Mouse (Mus musculus): ENCODE measurements around the gene Arhgap40. TPM values are rescaled to one million over a fixed set of nuclear protein-coding genes. Genes with fewer than 3 reads are reported as not detected.

Arhgap40 gene
- total and polyA plus RNA-seq, 2 experiments from 2014 or later: 0.42 TPM; not detected in 1

DNA sequence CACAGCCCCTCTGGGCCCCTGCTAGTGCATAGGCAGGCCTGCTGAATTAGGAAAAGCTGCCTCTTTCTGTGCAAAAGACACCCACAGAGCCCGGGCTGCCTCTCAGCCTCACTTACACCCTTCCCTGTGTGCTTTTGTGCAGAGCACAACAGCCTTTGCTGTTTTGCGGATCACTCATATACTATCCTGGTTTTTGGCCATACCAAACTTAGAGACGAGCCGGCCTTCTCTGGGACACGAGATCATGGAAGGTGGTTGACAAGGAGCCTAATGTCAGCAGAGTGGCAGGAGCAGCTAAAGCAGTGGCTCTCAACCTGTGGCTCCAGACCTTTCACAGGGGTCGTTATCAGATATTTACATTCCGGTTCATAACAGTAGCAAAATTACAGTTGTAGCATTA is 9.4 kb upstream of the Arhgap40 start:
- Histone ChIP-seq H3K36me3 (replicated peaks; ENCODE audit: control insufficient read depth, insufficient read depth, low read length) (0 out of 2 replicates have a peak, but pooled peaks cover 17% of the 10 kb centered on the region), H3K9ac (replicated peaks; ENCODE audit: low read depth, low read length) (no peak overlapping the region), H3K27me3 (ENCODE audit: control insufficient read depth, insufficient read depth, low read length) (no peaks in the 10 kb centered on the region), H3K4me2 (ENCODE audit: low read depth, low read length) (no peak overlapping the region), H3K4me1 (ENCODE audit: control insufficient read depth, insufficient read depth) (no peaks in the 10 kb centered on the region), H3K4me3 (ENCODE audit: low read depth, low read length) (no peak overlapping the region), H3K9me3 (replicated peaks; ENCODE audit: control insufficient read depth, low read length) (no peaks in the 10 kb centered on the region), H3K27ac (ENCODE audit: low read depth) (no peak overlapping the region)
- ATAC-seq (ENCODE audit: insufficient read depth, low read depth) (no peak), DNase-seq (ENCODE audit: low spot score) (no peak)
- no peak for TF ChIP-seq EP300 (IDR thresholded peaks at IDR 0.05; ENCODE audit: low read depth)
- TF ChIP-seq CTCF (IDR thresholded peaks at IDR 0.05; ENCODE audit: low read depth): no peak
- WGBS: 75% methylated on average over 7 of the region's 7 CpGs

- ATAC-seq (ENCODE audit: insufficient read depth, low read depth) (no peak), DNase-seq (ENCODE audit: low spot score) (no peak)
- H3K9ac ChIP-seq (replicated peaks; ENCODE audit: low read depth, low read length): no peak overlapping the region
- no peak overlapping the region for H3K27ac ChIP-seq (ENCODE audit: low read depth)
- H3K4me2 ChIP-seq (ENCODE audit: low read depth, low read length): no peak overlapping the region
- no peaks in the 10 kb centered on the region for H3K27me3 ChIP-seq (ENCODE audit: control insufficient read depth, insufficient read depth, low read length)
- TF ChIP-seq EP300 (IDR thresholded peaks at IDR 0.05; ENCODE audit: low read depth): no peak
- no peak for TF ChIP-seq CTCF (IDR thresholded peaks at IDR 0.05; ENCODE audit: low read depth)
- no peak overlapping the region for H3K4me3 ChIP-seq (ENCODE audit: low read depth, low read length)
- no peaks in the 10 kb centered on the region for H3K4me1 ChIP-seq (ENCODE audit: control insufficient read depth, insufficient read depth)
- WGBS: 66% methylated on average over 4 of the region's 4 CpGs
- 0 out of 2 replicates have a peak, but pooled peaks cover 14% of the 10 kb centered on the region for H3K36me3 ChIP-seq (replicated peaks; ENCODE audit: control insufficient read depth, insufficient read depth, low read length)
- H3K9me3 ChIP-seq (replicated peaks; ENCODE audit: control insufficient read depth, low read length): no peaks in the 10 kb centered on the region
These were observed 8.9 kb upstream of the Arhgap40 start for GRCm38 (mm10) chr2:158503671-158504070.

GRCm38 (mm10) chr2:158506475-158506874 is 6.1 kb upstream of the Arhgap40 start:
- H3K27me3 ChIP-seq (ENCODE audit: control insufficient read depth, insufficient read depth, low read length): no peaks in the 10 kb centered on the region
- H3K9ac ChIP-seq (replicated peaks; ENCODE audit: low read depth, low read length): no peak overlapping the region
- ATAC-seq (ENCODE audit: insufficient read depth, low read depth) (no peak), DNase-seq (ENCODE audit: low spot score) (no peak)
- H3K4me2 ChIP-seq (ENCODE audit: low read depth, low read length): no peak overlapping the region
- no peaks in the 10 kb centered on the region for H3K4me1 ChIP-seq (ENCODE audit: control insufficient read depth, insufficient read depth)
- 72% methylated on average over 5 of the region's 5 CpGs for WGBS
- TF ChIP-seq CTCF (IDR thresholded peaks at IDR 0.05; ENCODE audit: low read depth): no peak
- H3K27ac ChIP-seq (ENCODE audit: low read depth): no peak overlapping the region
- no peak overlapping the region for H3K4me3 ChIP-seq (ENCODE audit: low read depth, low read length)
- no peaks in the 10 kb centered on the region for H3K36me3 ChIP-seq (replicated peaks; ENCODE audit: control insufficient read depth, insufficient read depth, low read length)
- no peaks in the 10 kb centered on the region for H3K9me3 ChIP-seq (replicated peaks; ENCODE audit: control insufficient read depth, low read length)

- Histone ChIP-seq H3K4me1 (ENCODE audit: control insufficient read depth, insufficient read depth) (no peaks in the 10 kb centered on the region), H3K4me2 (ENCODE audit: low read depth, low read length) (no peak overlapping the region), H3K36me3 (replicated peaks; ENCODE audit: control insufficient read depth, insufficient read depth, low read length) (no peaks in the 10 kb centered on the region), H3K9ac (replicated peaks; ENCODE audit: low read depth, low read length) (no peak overlapping the region), H3K4me3 (ENCODE audit: low read depth, low read length) (no peak overlapping the region), H3K27ac (ENCODE audit: low read depth) (no peak overlapping the region), H3K9me3 (replicated peaks; ENCODE audit: control insufficient read depth, low read length) (no peaks in the 10 kb centered on the region), H3K27me3 (ENCODE audit: control insufficient read depth, insufficient read depth, low read length) (no peaks in the 10 kb centered on the region)
- ATAC-seq (ENCODE audit: insufficient read depth, low read depth) (no peak), DNase-seq (ENCODE audit: low spot score) (no peak)
- WGBS: 86% methylated on average over 10 of the region's 10 CpGs
- TF ChIP-seq EP300 (IDR thresholded peaks at IDR 0.05; ENCODE audit: low read depth): no peak
- TF ChIP-seq CTCF (IDR thresholded peaks at IDR 0.05; ENCODE audit: low read depth): no peak
These were observed 5.5 kb upstream of the Arhgap40 start for GRCm38 (mm10) chr2:158507046-158507445.

DNA sequence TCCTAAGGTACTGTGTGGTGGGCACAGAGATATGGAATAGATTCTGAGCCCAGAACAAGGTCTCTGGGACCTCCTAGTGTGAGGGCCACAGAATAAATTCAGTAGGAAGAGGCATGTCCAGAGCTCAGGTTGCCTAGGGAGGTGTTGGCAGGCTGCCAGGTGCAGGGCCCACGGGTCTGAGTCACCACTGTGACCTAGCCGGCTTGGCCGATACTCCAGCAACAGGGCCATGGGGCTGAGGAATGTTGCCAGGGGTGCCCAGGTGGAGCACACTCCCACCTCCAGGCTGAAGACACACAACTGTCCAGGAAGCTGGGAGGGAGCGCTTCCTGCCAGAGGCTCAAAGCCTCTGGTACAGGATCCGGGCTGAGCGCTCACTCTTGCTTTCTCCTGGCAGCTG is 1.9 kb upstream of the Arhgap40 start:
- Histone ChIP-seq H3K4me3 (ENCODE audit: low read depth, low read length) (no peak overlapping the region), H3K9ac (replicated peaks; ENCODE audit: low read depth, low read length) (no peak overlapping the region), H3K9me3 (replicated peaks; ENCODE audit: control insufficient read depth, low read length) (no peaks in the 10 kb centered on the region), H3K27me3 (ENCODE audit: control insufficient read depth, insufficient read depth, low read length) (no peaks in the 10 kb centered on the region), H3K36me3 (replicated peaks; ENCODE audit: control insufficient read depth, insufficient read depth, low read length) (no peaks in the 10 kb centered on the region), H3K4me2 (ENCODE audit: low read depth, low read length) (no peak overlapping the region), H3K4me1 (ENCODE audit: control insufficient read depth, insufficient read depth) (no peaks in the 10 kb centered on the region), H3K27ac (ENCODE audit: low read depth) (no peak overlapping the region)
- 41% methylated on average over 6 of the region's 6 CpGs for WGBS
- ATAC-seq (ENCODE audit: insufficient read depth, low read depth) (no peak), DNase-seq (ENCODE audit: low spot score) (no peak)
- no peak for TF ChIP-seq EP300 (IDR thresholded peaks at IDR 0.05; ENCODE audit: low read depth)
- no peak for TF ChIP-seq CTCF (IDR thresholded peaks at IDR 0.05; ENCODE audit: low read depth)

GRCm38 (mm10) chr2:158513821-158514336 is 1.3 kb downstream of the Arhgap40 start:
- H3K4me3 ChIP-seq (ENCODE audit: low read depth, low read length): no peak overlapping the region
- TF ChIP-seq EP300 (IDR thresholded peaks at IDR 0.05; ENCODE audit: low read depth) (no peak), CTCF (IDR thresholded peaks at IDR 0.05; ENCODE audit: low read depth) (no peak)
- no peak overlapping the region for H3K27ac ChIP-seq (ENCODE audit: low read depth)
- no peak overlapping the region for H3K4me2 ChIP-seq (ENCODE audit: low read depth, low read length)
- H3K9me3 ChIP-seq (replicated peaks; ENCODE audit: control insufficient read depth, low read length): no peaks in the 10 kb centered on the region
- no peaks in the 10 kb centered on the region for H3K36me3 ChIP-seq (replicated peaks; ENCODE audit: control insufficient read depth, insufficient read depth, low read length)
- H3K4me1 ChIP-seq (ENCODE audit: control insufficient read depth, insufficient read depth): no peaks in the 10 kb centered on the region
- no peaks in the 10 kb centered on the region for H3K27me3 ChIP-seq (ENCODE audit: control insufficient read depth, insufficient read depth, low read length)
- no peak for ATAC-seq (ENCODE audit: insufficient read depth, low read depth)
- H3K9ac ChIP-seq (replicated peaks; ENCODE audit: low read depth, low read length): no peak overlapping the region
- no peak for DNase-seq (ENCODE audit: low spot score)
- WGBS: 83% methylated on average over 12 of the region's 12 CpGs
